In genomic region chr12:84408819-84409507, GRCm38 (mm10) we compare ENCODE assay signal across 8 mouse cellular contexts. TPM values are rescaled to one million over a fixed set of nuclear protein-coding genes. Genes with fewer than 3 reads are reported as not detected.
DNase-seq lines count a peak whose midpoint lies in the region; ATAC-seq and TF ChIP-seq lines count a peak whose summit lies in the region.

Gene Entpd5, minus strand, starts transcription at chr12:84409029.
Gene Bbof1, plus strand, starts transcription at chr12:84409071.

- peak within 1 kb of the TSS; percentile 91 for H3K4me2 ChIP-seq in heart, embryonic 15.5 days
- H3K4me2 ChIP-seq in liver, embryonic 14.5 days (ENCODE audit: low read depth), result peak within 1 kb of the TSS; percentile 91
- H3K4me2 ChIP-seq in neural tube, embryonic 11.5 days (ENCODE audit: low read depth), result peak within 1 kb of the TSS; percentile 95
- H3K4me2 ChIP-seq in stomach, postnatal 0 days (replicated peaks; ENCODE audit: low read depth), result peak within 1 kb of the TSS; percentile 96

- H3K36me3 ChIP-seq in heart, embryonic 15.5 days, result no peaks in the 10 kb centered on the region
- H3K36me3 ChIP-seq in liver, embryonic 14.5 days (replicated peaks; ENCODE audit: control insufficient read depth, insufficient read depth, low read depth), result no peaks in the 10 kb centered on the region
- no peaks in the 10 kb centered on the region for H3K36me3 ChIP-seq in neural tube, embryonic 11.5 days (ENCODE audit: control insufficient read depth, insufficient read depth, low read length)
- no peaks in the 10 kb centered on the region for H3K36me3 ChIP-seq in stomach, postnatal 0 days (ENCODE audit: control insufficient read depth, insufficient read depth, low read length)

- H3K4me1 ChIP-seq in brown adipose tissue, adult 24 weeks (ENCODE audit: control insufficient read depth, insufficient read depth, insufficient read length, low read length), result no peaks in the 10 kb centered on the region
- H3K4me1 ChIP-seq in heart, embryonic 15.5 days (replicated peaks), result peaks cover 10% of the 10 kb centered on the region
- H3K4me1 ChIP-seq in liver, embryonic 14.5 days (replicated peaks; ENCODE audit: control insufficient read depth in 2 of 2, insufficient read depth in 2 of 2, low read length in 1 of 2), result peaks cover 4 to 8% of the 10 kb centered on the region in 2 experiments
- no peaks in the 10 kb centered on the region for H3K4me1 ChIP-seq in neural tube, embryonic 11.5 days (ENCODE audit: control insufficient read depth, insufficient read depth, low read length)
- 0 out of 2 replicates have a peak, but pooled peaks cover 2% of the 10 kb centered on the region for H3K4me1 ChIP-seq in stomach, postnatal 0 days (replicated peaks; ENCODE audit: control insufficient read depth, insufficient read depth)

- H3K27me3 ChIP-seq in heart, embryonic 15.5 days, result no peaks in the 10 kb centered on the region
- H3K27me3 ChIP-seq in liver, embryonic 14.5 days (ENCODE audit: control insufficient read depth, insufficient read depth, low read length), result no peaks in the 10 kb centered on the region
- H3K27me3 ChIP-seq in neural tube, embryonic 11.5 days (ENCODE audit: control insufficient read depth, insufficient read depth, low read length), result no peaks in the 10 kb centered on the region
- no peaks in the 10 kb centered on the region for H3K27me3 ChIP-seq in stomach, postnatal 0 days (ENCODE audit: control insufficient read depth, insufficient read depth, low read length)

- TF ChIP-seq EP300 in liver, embryonic 14.5 days (IDR thresholded peaks at IDR 0.05; ENCODE audit: low read depth), result no peak
- no peak for TF ChIP-seq EP300 in stomach, postnatal 0 days (optimal IDR thresholded peaks at IDR 0.05)

- DNase-seq in CD4-positive, CD25-positive, alpha-beta regulatory T cell, adult 2 months (ENCODE audit: low read depth, low spot score), result peak; percentile 94
- DNase-seq in fibroblast of lung, adult 2 months (ENCODE audit: low read depth), result peak; percentile 44
- peak; percentile 90 to 94 for DNase-seq in kidney, postnatal 25 days
- DNase-seq in liver, embryonic 14.5 days (ENCODE audit: low read depth in 3 of 3, low spot score in 3 of 3), result peak; percentile 66 to 69 (median 68)
- DNase-seq in neural tube, embryonic 11.5 days (ENCODE audit: low spot score), result peak; percentile 93
- peak; percentile 92 for DNase-seq in stomach, postnatal 0 days (ENCODE audit: low spot score)

- peak within 1 kb of the TSS; percentile 94 for H3K9ac ChIP-seq in heart, embryonic 15.5 days
- H3K9ac ChIP-seq in liver, embryonic 14.5 days (replicated peaks), result peak within 1 kb of the TSS; percentile 84
- peak within 1 kb of the TSS; percentile 81 for H3K9ac ChIP-seq in neural tube, embryonic 11.5 days (ENCODE audit: low read length)
- peak within 1 kb of the TSS; percentile 89 for H3K9ac ChIP-seq in stomach, postnatal 0 days (ENCODE audit: low read length)

- TF ChIP-seq CTCF in liver, embryonic 14.5 days (IDR thresholded peaks at IDR 0.05; ENCODE audit: low read depth), result no peak
- no peak for TF ChIP-seq CTCF in stomach, postnatal 0 days (IDR thresholded peaks at IDR 0.05; ENCODE audit: low read depth)

- H3K27ac ChIP-seq in brown adipose tissue, adult 24 weeks (replicated peaks; ENCODE audit: low read depth, low read length), result peak within 1 kb of the TSS; percentile 70
- H3K27ac ChIP-seq in heart, embryonic 15.5 days, result peak within 1 kb of the TSS; percentile 95
- H3K27ac ChIP-seq in liver, embryonic 14.5 days, result peak within 1 kb of the TSS; percentile 41
- peak within 1 kb of the TSS; percentile 63 for H3K27ac ChIP-seq in neural tube, embryonic 11.5 days (ENCODE audit: low read depth, low read length)
- peak within 1 kb of the TSS; percentile 94 for H3K27ac ChIP-seq in stomach, postnatal 0 days (replicated peaks)

- H3K4me3 ChIP-seq in brown adipose tissue, adult 24 weeks (ENCODE audit: insufficient read depth, low read depth, low read length), result peak within 1 kb of the TSS; percentile 88
- peak within 1 kb of the TSS; percentile 89 for H3K4me3 ChIP-seq in heart, embryonic 15.5 days
- peak within 1 kb of the TSS; percentile 82 to 84 for H3K4me3 ChIP-seq in liver, embryonic 14.5 days (ENCODE audit: insufficient read depth in 1 of 2, low read depth in 2 of 2, low read length in 2 of 2)
- H3K4me3 ChIP-seq in neural tube, embryonic 11.5 days (ENCODE audit: low read depth, low read length), result peak within 1 kb of the TSS; percentile 71
- H3K4me3 ChIP-seq in stomach, postnatal 0 days (ENCODE audit: low read depth, low read length), result peak within 1 kb of the TSS; percentile 77

- WGBS in heart, embryonic 15.5 days, result 2% methylated on average over 63 of the region's 63 CpGs
- WGBS in liver, embryonic 14.5 days (ENCODE audit: insufficient replicate concordance), result 2% methylated on average over 63 of the region's 63 CpGs
- 2% methylated on average over 63 of the region's 63 CpGs for WGBS in neural tube, embryonic 11.5 days
- WGBS in stomach, postnatal 0 days, result 2% methylated on average over 55 of the region's 63 CpGs

- peak; percentile 95 for ATAC-seq in heart, embryonic 15.5 days (replicated peaks; ENCODE audit: insufficient number of reproducible peaks, insufficient read depth, low FRiP score, low read depth)
- ATAC-seq in liver, embryonic 14.5 days (ENCODE audit: insufficient read depth), result peak; percentile 95
- ATAC-seq in neural tube, embryonic 11.5 days (ENCODE audit: insufficient read depth, low FRiP score, low TSS enrichment), result peak; percentile 93
- peak; percentile 95 for ATAC-seq in stomach, postnatal 0 days (ENCODE audit: low FRiP score, low TSS enrichment)

- no peaks in the 10 kb centered on the region for H3K9me3 ChIP-seq in heart, embryonic 15.5 days (replicated peaks)
- no peaks in the 10 kb centered on the region for H3K9me3 ChIP-seq in liver, embryonic 14.5 days (ENCODE audit: control insufficient read depth, low read length)
- H3K9me3 ChIP-seq in neural tube, embryonic 11.5 days (ENCODE audit: control insufficient read depth, low read length), result no peaks in the 10 kb centered on the region
- H3K9me3 ChIP-seq in stomach, postnatal 0 days (ENCODE audit: control insufficient read depth, low read length), result no peaks in the 10 kb centered on the region

RNA-seq across cellular contexts. Expression of gene Entpd5, which starts in this region (rescaled TPM):
- polyA plus RNA-seq in brown adipose tissue, adult 24 weeks (2012; ENCODE audit: insufficient read depth, insufficient read length, missing spikeins), result 78.5 and 97.3 TPM in 2 replicates
- polyA plus RNA-seq in heart, embryonic 15.5 days (2015; fragmentation: Nextera tagmentation; extraction: Ambion mirVana), result 30.3 and 32.2 TPM in 2 replicates
- polyA plus RNA-seq in liver, embryonic 14.5 days (2012; rRNA removed), result 4.3 and 4.9 TPM in 2 replicates
- polyA plus RNA-seq in liver, embryonic 14.5 days (2014; fragmentation: Nextera tagmentation; extraction: Ambion mirVana), result 10.0 and 10.2 TPM in 2 replicates
- polyA plus RNA-seq in neural tube, embryonic 11.5 days (2014; fragmentation: Nextera tagmentation; extraction: Ambion mirVana), result 9.9 and 12.4 TPM in 2 replicates
- 44.8 and 48.8 TPM in 2 replicates for polyA plus RNA-seq in stomach, postnatal 0 days (2015; fragmentation: Nextera tagmentation; extraction: Ambion mirVana)

RNA-seq across cellular contexts. Expression of gene Bbof1, which starts in this region (rescaled TPM):
- 11.5 and 16.1 TPM in 2 replicates for polyA plus RNA-seq in brown adipose tissue, adult 24 weeks (2012; ENCODE audit: insufficient read depth, insufficient read length, missing spikeins)
- polyA plus RNA-seq in heart, embryonic 15.5 days (2015; fragmentation: Nextera tagmentation; extraction: Ambion mirVana), result 1.1 and 1.5 TPM in 2 replicates
- 0.12 and 0.33 TPM in 2 replicates for polyA plus RNA-seq in liver, embryonic 14.5 days (2012; rRNA removed)
- polyA plus RNA-seq in liver, embryonic 14.5 days (2014; fragmentation: Nextera tagmentation; extraction: Ambion mirVana), result 0.25 and 0.44 TPM in 2 replicates
- polyA plus RNA-seq in neural tube, embryonic 11.5 days (2014; fragmentation: Nextera tagmentation; extraction: Ambion mirVana), result 0.84 and 1.2 TPM in 2 replicates
- polyA plus RNA-seq in stomach, postnatal 0 days (2015; fragmentation: Nextera tagmentation; extraction: Ambion mirVana), result 0.68 and 0.74 TPM in 2 replicates

Comparison
In these comparisons a context has a peak if more than half of its experiments do, and no peak if none do; other contexts are left out.
1. Peak in every context shown above with its lines: DNase-seq, ATAC-seq, H3K4me3 ChIP-seq and H3K27ac ChIP-seq.
2. DNase-seq: peak in every context shown above with its lines; median percentile 94 in CD4-positive, CD25-positive, alpha-beta regulatory T cell, adult 2 months; 93 in neural tube, embryonic 11.5 days; 92 in kidney, postnatal 25 days; 92 in stomach, postnatal 0 days; 68 in liver, embryonic 14.5 days; 44 in fibroblast of lung, adult 2 months.
3. H3K27ac ChIP-seq: peak in every context shown above with its lines; median percentile 95 in heart, embryonic 15.5 days; 94 in stomach, postnatal 0 days; 70 in brown adipose tissue, adult 24 weeks; 63 in neural tube, embryonic 11.5 days; 41 in liver, embryonic 14.5 days.